Mouse (Mus musculus) CH12.LX (cell line): ENCODE measurements around the gene Gm4559. TPM values are rescaled to one million over a fixed set of nuclear protein-coding genes. Genes with fewer than 3 reads are reported as not detected.
"Not testable (repeated sequence)": the region's sequence is repeated elsewhere in the genome, so short reads cannot be mapped to it uniquely, and the experiment has no call there.

Source experiments
- DNase-seq: peaks from one replicate; pipeline ENCODE4 v3.0.0-alpha.2; 2013; ENCODE audit errors: extremely low read depth
- H3K27ac ChIP-seq: 2 replicates; pipeline ENCODE4 v1.5.1; 2012; ENCODE audit warnings: low read depth, mild to moderate bottlenecking, control low read depth, moderate library complexity; ENCODE audit not compliant: insufficient read depth
- H3K27me3 ChIP-seq: replicated peaks from 2 replicates; pipeline ENCODE3; 2012; ENCODE audit warnings: inconsistent platforms
- H3K36me3 ChIP-seq, 2 experiments: replicated peaks in 1 of 2; 2 replicates each; pipeline versions ENCODE3 to v1.6.1; 2012; ENCODE audit warnings: inconsistent platforms in 1 of 2, low read length in 1 of 2, mild to moderate bottlenecking in 1 of 2, mixed read lengths in 1 of 2, moderate library complexity in 1 of 2; ENCODE audit not compliant: control insufficient read depth in 1 of 2, insufficient read depth in 1 of 2
- H3K4me1 ChIP-seq, 2 experiments: 2 replicates each; pipeline ENCODE4 v1.6.1; 2012; ENCODE audit warnings: inconsistent platforms in 1 of 2, moderate library complexity in 1 of 2; ENCODE audit not compliant: insufficient read depth in 2 of 2, control insufficient read depth in 1 of 2
- H3K4me2 ChIP-seq: 2 replicates; pipeline ENCODE4 v1.6.1; 2012; ENCODE audit warnings: low read depth, mild to moderate bottlenecking, control low read depth; ENCODE audit not compliant: poor library complexity, insufficient read depth, severe bottlenecking
- H3K4me3 ChIP-seq, 3 experiments: fragments of 150-350 bp in 1 of 3; sonication (generic) in 1 of 3; replicated peaks in 1 of 3; 2 replicates each; pipeline versions ENCODE3 to v1.5.1; 2011 to 2012; ENCODE audit warnings: low read depth in 2 of 3, low read length in 2 of 3, mild to moderate bottlenecking in 2 of 3, moderate library complexity in 2 of 3, control low read depth in 1 of 3, improper control_type of control experiment in 1 of 3, inconsistent platforms in 1 of 3, mixed read lengths in 1 of 3; ENCODE audit not compliant: poor library complexity in 1 of 3
- H3K79me2 ChIP-seq: replicated peaks from 2 replicates; pipeline ENCODE4 v1.6.1; 2012; ENCODE audit warnings: mild to moderate bottlenecking, moderate library complexity; ENCODE audit not compliant: control insufficient read depth, poor library complexity, insufficient read depth, severe bottlenecking; ENCODE audit errors: extremely low read depth
- H3K9ac ChIP-seq: 2 replicates; pipeline ENCODE4 v1.6.1; 2012; ENCODE audit warnings: low read depth, mild to moderate bottlenecking, control low read depth, moderate library complexity; ENCODE audit not compliant: insufficient read depth
- H3K9me3 ChIP-seq: replicated peaks from 2 replicates; pipeline ENCODE3; 2012; ENCODE audit warnings: low read length, inconsistent platforms, mixed read lengths
- BHLHE40 ChIP-seq: IDR thresholded peaks from 2 replicates; pipeline ENCODE4 v1.6.1; 2011; ENCODE audit warnings: mild to moderate bottlenecking, low read depth, low read length, improper control_type of control experiment
- ELF1 ChIP-seq: IDR thresholded peaks from 2 replicates; pipeline ENCODE4 v1.6.1; 2014; ENCODE audit warnings: low read depth, mild to moderate bottlenecking, inconsistent platforms, low read length, improper control_type of control experiment
- EP300 ChIP-seq: IDR thresholded peaks from 2 replicates; pipeline ENCODE4 v1.6.1; 2011; ENCODE audit warnings: low read length, improper control_type of control experiment
- ETS1 ChIP-seq: conservative IDR thresholded peaks from 2 replicates; pipeline ENCODE4 v1.6.1; 2012; ENCODE audit warnings: low read depth, mild to moderate bottlenecking, inconsistent platforms, low read length, improper control_type of control experiment, moderate library complexity
- IRF4 ChIP-seq: IDR thresholded peaks from 2 replicates; pipeline ENCODE4 v1.6.1; 2014; ENCODE audit warnings: low read depth, mild to moderate bottlenecking, inconsistent platforms, low read length, improper control_type of control experiment
- JUN ChIP-seq: IDR thresholded peaks from 2 replicates; pipeline ENCODE4 v1.6.1; 2011; ENCODE audit warnings: low read depth, mild to moderate bottlenecking, low read length, improper control_type of control experiment, moderate library complexity; ENCODE audit not compliant: insufficient read depth
- KAT2A ChIP-seq: IDR thresholded peaks from 2 replicates; pipeline ENCODE4 v1.6.1; 2012; ENCODE audit warnings: low read length, improper control_type of control experiment, inconsistent platforms; ENCODE audit not compliant: insufficient replicate concordance
- MAX ChIP-seq: IDR thresholded peaks from 2 replicates; pipeline ENCODE4 v1.6.1; 2011; ENCODE audit warnings: low read length, improper control_type of control experiment
- MAZ ChIP-seq: IDR thresholded peaks from 2 replicates; pipeline ENCODE4 v1.6.1; 2012; ENCODE audit warnings: low read depth, mild to moderate bottlenecking, inconsistent platforms, low read length, improper control_type of control experiment, moderate library complexity
- MEF2A ChIP-seq: IDR thresholded peaks from 2 replicates; pipeline ENCODE4 v1.6.1; 2014; ENCODE audit warnings: low read depth, mild to moderate bottlenecking, inconsistent platforms, low read length, improper control_type of control experiment, borderline replicate concordance
- MXI1 ChIP-seq: IDR thresholded peaks from 2 replicates; pipeline ENCODE4 v1.6.1; 2011; ENCODE audit warnings: mild to moderate bottlenecking, low read depth, low read length, improper control_type of control experiment
- MYC ChIP-seq: IDR thresholded peaks from 2 replicates; pipeline ENCODE4 v1.6.1; 2011; ENCODE audit warnings: low read depth, mild to moderate bottlenecking, improper control_type of control experiment, low read length
- NELFE ChIP-seq: IDR thresholded peaks from 2 replicates; pipeline ENCODE4 v1.6.1; 2011; ENCODE audit warnings: low read depth, low read length, improper control_type of control experiment
- NRF1 ChIP-seq: IDR thresholded peaks from 2 replicates; pipeline ENCODE4 v1.6.1; 2014; ENCODE audit warnings: low read depth, mild to moderate bottlenecking, inconsistent platforms, low read length, improper control_type of control experiment, moderate library complexity
- PAX5 ChIP-seq: IDR thresholded peaks from 2 replicates; pipeline ENCODE4 v1.6.1; 2012; ENCODE audit warnings: low read length, inconsistent platforms, mixed read lengths
- POLR2A ChIP-seq: IDR thresholded peaks from 2 replicates; pipeline ENCODE4 v1.6.1; 2011; ENCODE audit warnings: low read depth, mild to moderate bottlenecking, improper control_type of control experiment, low read length
- RCOR1 ChIP-seq: conservative IDR thresholded peaks from 2 replicates; pipeline ENCODE4 v1.6.1; 2012; ENCODE audit warnings: low read depth, mild to moderate bottlenecking, inconsistent platforms, low read length, improper control_type of control experiment
- SIN3A ChIP-seq: IDR thresholded peaks from 2 replicates; pipeline ENCODE4 v1.6.1; 2012; ENCODE audit warnings: low read length, improper control_type of control experiment, inconsistent platforms
- SMC3 ChIP-seq: IDR thresholded peaks from 2 replicates; pipeline ENCODE4 v1.6.1; 2011; ENCODE audit warnings: low read depth, low read length, improper control_type of control experiment
- TBP ChIP-seq: conservative IDR thresholded peaks from 2 replicates; pipeline ENCODE4 v1.6.1; 2011; ENCODE audit warnings: low read depth, low read length, improper control_type of control experiment
- TCF12 ChIP-seq: IDR thresholded peaks from 2 replicates; pipeline ENCODE4 v1.6.1; 2014; ENCODE audit warnings: low read depth, mild to moderate bottlenecking, inconsistent platforms, low read length, improper control_type of control experiment
- UBTF ChIP-seq: IDR thresholded peaks from 2 replicates; pipeline ENCODE4 v1.6.1; 2012; ENCODE audit warnings: low read depth, mild to moderate bottlenecking, inconsistent platforms, low read length, improper control_type of control experiment, moderate library complexity
- USF1 ChIP-seq: IDR thresholded peaks from 2 replicates; pipeline ENCODE4 v1.6.1; 2014; ENCODE audit warnings: low read depth, mild to moderate bottlenecking, inconsistent platforms, low read length, improper control_type of control experiment
- ZKSCAN1 ChIP-seq: IDR thresholded peaks from 2 replicates; pipeline ENCODE4 v1.6.1; 2012; ENCODE audit warnings: low read depth, inconsistent platforms, low read length, improper control_type of control experiment, borderline replicate concordance
- ZMIZ1 ChIP-seq: IDR thresholded peaks from 2 replicates; pipeline ENCODE4 v1.6.1; 2012; ENCODE audit warnings: low read depth, mild to moderate bottlenecking, inconsistent platforms, low read length, improper control_type of control experiment
- ZNF384 ChIP-seq: IDR thresholded peaks from 2 replicates; pipeline ENCODE4 v1.6.1; 2012; ENCODE audit warnings: low read depth, low read length, improper control_type of control experiment, inconsistent platforms
- dilution Hi-C: fragments of 300-500 bp; cut with MboI; formaldehyde crosslinking; loops from 2 replicates; pipeline ENCODE4 v1.14.3; 2020; ENCODE audit warnings: low sequenced_read_pairs; ENCODE audit not compliant: extremely low pct_unique_long_range_greater_than_20kb, extremely low pct_ligation_motif_present
- in situ Hi-C: fragments of 300-500 bp; cut with MboI; formaldehyde crosslinking; loops from 3 replicates; pipeline ENCODE4 v1.14.3; 2019; ENCODE audit warnings: low sequenced_read_pairs, low pct_ligation_motif_present, low pct_unique_long_range_greater_than_20kb, mixed read lengths
- polyA plus RNA-seq: library from polyadenylated mRNA; unstranded; fragments of >175 nt; gene quantifications from 2 replicates; pipeline ENCODE4 v1.2.1, GENCODE M21; 2012; ENCODE audit warnings: low read depth; ENCODE audit not compliant: insufficient read length
- total RNA-seq, 2 experiments: library from RNA; depleted of rRNA; stranded (reverse); fragments of 300-350 nt in 1 of 2; fragments of >200 nt in 1 of 2; gene quantifications; 2 replicates each; pipeline ENCODE4 v1.2.3; 2012 to 2014

Gene Gm4559
- total RNA-seq (2012; rRNA removed): not detected in 2 replicates
- not detected in 2 replicates for total RNA-seq (2014; rRNA removed)
- polyA plus RNA-seq: not detected in 2 replicates

- DNase-seq, H3K9me3 ChIP-seq, H3K36me3 ChIP-seq, H3K4me2 ChIP-seq, in situ Hi-C loops, H3K27ac ChIP-seq, H3K79me2 ChIP-seq, H3K9ac ChIP-seq, H3K4me3 ChIP-seq, H3K4me1 ChIP-seq, dilution Hi-C loops: not testable (repeated sequence)
- H3K27me3 ChIP-seq: peaks cover 38% of the 10 kb centered on the region
Observed at GRCm38 (mm10) chr7:142274263-142274662, at the start of gene Gm4559. Gm4559 (minus strand) TSS chr7:142274363.

- H3K36me3 ChIP-seq: no peaks in the 10 kb centered on the region
- H3K4me3 ChIP-seq: no peak overlapping the region
- no peak overlapping the region for H3K4me2 ChIP-seq
- dilution Hi-C loops (no loop called here), in situ Hi-C loops (no loop called here)
- H3K79me2 ChIP-seq: no peaks in the 10 kb centered on the region
- no peaks in the 10 kb centered on the region for H3K9me3 ChIP-seq
- H3K4me1 ChIP-seq: no peaks in the 10 kb centered on the region
- TF ChIP-seq ELF1 (no peak), TBP (no peak), KAT2A (no peak), MYC (no peak), ZNF384 (no peak), ZKSCAN1 (no peak), MXI1 (no peak), SMC3 (no peak), EP300 (no peak), TCF12 (no peak), JUN (no peak), POLR2A (no peak), BHLHE40 (no peak), RCOR1 (no peak)
- H3K9ac ChIP-seq: no peak overlapping the region
- DNase-seq: no peak
- no peak overlapping the region for H3K27ac ChIP-seq
- H3K27me3 ChIP-seq: peaks cover 62% of the 10 kb centered on the region
Observed at GRCm38 (mm10) chr7:142323396-142324117, 49.4 kb upstream of the Gm4559 start.

DNA sequence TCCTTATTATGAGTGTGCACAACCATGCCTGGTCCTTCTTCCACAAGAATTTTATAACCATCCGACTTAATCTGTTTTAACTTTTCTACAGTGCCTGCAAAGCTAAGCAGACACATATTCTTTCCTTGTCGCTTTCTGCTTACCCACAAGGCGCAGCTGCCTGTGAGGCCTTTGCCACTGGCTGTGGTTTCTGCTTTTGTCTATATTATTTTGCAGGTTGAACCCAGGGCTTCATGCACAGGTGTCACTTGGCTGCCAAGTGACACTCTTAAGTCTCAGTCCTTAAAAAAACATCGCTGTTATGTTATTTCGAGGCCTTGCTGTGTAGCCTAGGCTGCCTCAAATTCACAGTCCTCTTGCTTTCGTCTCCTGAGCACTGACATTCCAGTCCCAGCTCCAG lies 48.5 kb upstream of the Gm4559 start:
- Histone ChIP-seq H3K9ac (no peak overlapping the region), H3K4me3 (no peak overlapping the region), H3K79me2 (no peaks in the 10 kb centered on the region), H3K36me3 (no peaks in the 10 kb centered on the region), H3K9me3 (no peaks in the 10 kb centered on the region), H3K4me1 (no peaks in the 10 kb centered on the region), H3K27ac (no peak overlapping the region), H3K4me2 (no peak overlapping the region), H3K27me3 (peaks cover 63% of the 10 kb centered on the region)
- TF ChIP-seq ETS1 (no peak), TBP (no peak), BHLHE40 (no peak), EP300 (no peak), MAX (no peak), UBTF (no peak), PAX5 (no peak), SIN3A (no peak), NELFE (no peak), IRF4 (no peak), MEF2A (no peak), SMC3 (no peak), KAT2A (no peak), ZMIZ1 (no peak), MAZ (no peak), USF1 (no peak), NRF1 (no peak)
- no peak for DNase-seq
- in situ Hi-C loops: no loop called here
- dilution Hi-C loops: no loop called here
